Mouse (Mus musculus) spleen, adult 2 months (tissue): ENCODE measurements around the gene Tcfl5.

Experiments used
- CTCF ChIP-seq: fragments of 200-500 bp; IDR thresholded peaks from 2 replicates; pipeline ENCODE4 v1.5.1; 2011; ENCODE audit warnings: mild to moderate bottlenecking, inconsistent platforms; ENCODE audit not compliant: insufficient read depth, insufficient read length, insufficient replicate concordance; ENCODE audit errors: extremely low read depth
- POLR2A ChIP-seq: fragments of 200-500 bp; IDR thresholded peaks from 2 replicates; pipeline ENCODE4 v1.6.1; 2011; ENCODE audit warnings: low read depth, low read length, inconsistent platforms

- TF ChIP-seq CTCF (peak; percentile 26; the same call in 1 of the 2 replicates), POLR2A (peak; percentile 71)
Measured at GRCm38 (mm10) chr2:180589123-180589831, 53.2 kb downstream of the Tcfl5 start, which contains the start of gene Ogfr.
